Comparison of ENCODE assay signal across 11 mouse cellular contexts in the genomic region with DNA sequence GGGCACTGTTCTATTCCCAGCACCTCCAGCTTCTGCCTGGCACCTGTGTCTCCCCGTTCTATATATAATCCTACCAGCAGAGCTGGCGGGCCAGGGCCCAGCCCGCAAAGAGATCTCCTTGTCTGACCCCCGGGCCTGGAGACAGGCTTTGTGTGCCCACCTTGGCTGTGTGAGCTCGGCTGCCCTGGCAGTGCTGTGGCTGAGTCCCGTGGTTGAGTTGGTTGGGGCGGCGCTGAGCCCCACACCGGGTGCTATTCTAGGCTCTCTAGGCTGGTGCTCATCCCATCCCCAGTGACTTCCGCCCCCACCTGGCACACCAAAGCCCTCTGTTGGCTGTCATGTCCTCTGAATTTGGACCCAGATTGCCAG. TPM values are rescaled to one million over a fixed set of nuclear protein-coding genes. Genes with fewer than 3 reads are reported as not detected.
DNase-seq lines count a peak whose midpoint lies in the region; ATAC-seq and TF ChIP-seq lines count a peak whose summit lies in the region.
"Had no signal": no experiment of that assay in that cellular context is flagged by ENCODE, and none has a peak within 500 bp of the region (broad histone marks: within the 10 kb centered on the region; RNA-seq: fewer than 3 reads in every experiment).

No protein-coding gene starts in this region.

- H3K9ac ChIP-seq in lung, postnatal 0 days (replicated peaks; ENCODE audit: low read depth): no peak overlapping the region

- H3K27me3 ChIP-seq in lung, postnatal 0 days (replicated peaks; ENCODE audit: insufficient read depth, low read length): no peaks in the 10 kb centered on the region
- H3K27me3 ChIP-seq: limb, embryonic 13.5 days had no signal

- H3K4me2 ChIP-seq in lung, postnatal 0 days (replicated peaks; ENCODE audit: low read depth, low read length): no peak overlapping the region
- H3K4me2 ChIP-seq: limb, embryonic 13.5 days had no signal

- no peak for TF ChIP-seq CTCF in lung, postnatal 0 days (IDR thresholded peaks at IDR 0.05)

- H3K4me1 ChIP-seq in lung, postnatal 0 days (ENCODE audit: insufficient read depth, low read depth, low read length): peaks cover 7% of the 10 kb centered on the region; the same call in 1 of the 2 replicates

- no peak for TF ChIP-seq EP300 in lung, postnatal 0 days (IDR thresholded peaks at IDR 0.05)

- H3K9me3 ChIP-seq in lung, postnatal 0 days (ENCODE audit: low read length): no peaks in the 10 kb centered on the region
- H3K9me3 ChIP-seq: limb, embryonic 13.5 days had no signal

- no peaks in the 10 kb centered on the region for H3K36me3 ChIP-seq in lung, postnatal 0 days (ENCODE audit: insufficient read depth, low read length)

- no peak for ATAC-seq in lung, postnatal 0 days
- ATAC-seq: midbrain, embryonic 16.5 days had no signal

- WGBS in lung, postnatal 0 days: 93% methylated on average over 10 of the region's 10 CpGs

- H3K27ac ChIP-seq in lung, postnatal 0 days (ENCODE audit: low read length): peak overlapping the region; percentile 57
- H3K27ac ChIP-seq: limb, embryonic 13.5 days had no signal

- peak; percentile 35 for DNase-seq in cerebellum, adult 11 months
- no peak for DNase-seq in cerebellum, postnatal 4 days (ENCODE audit: low spot score in 2 of 2)
- no peak for DNase-seq in lung, postnatal 0 days (ENCODE audit: low spot score)
- no peak for DNase-seq in lung, adult 18-20 months
- peak; percentile 87 for DNase-seq in gastrocnemius, postnatal 25 days
- DNase-seq in thymus, postnatal 10 days (ENCODE audit: low spot score in 2 of 2): peak; percentile 53 to 54
- DNase-seq in spleen, postnatal 14 days (ENCODE audit: low spot score in 2 of 2): no peak
- no peak for DNase-seq in embryo, embryonic 10 days (ENCODE audit: low spot score)

- H3K4me3 ChIP-seq in lung, postnatal 0 days (ENCODE audit: low read depth, low read length): no peak overlapping the region
- H3K4me3 ChIP-seq: limb, embryonic 13.5 days had no signal

RNA-seq across cellular contexts. Expression of a gene that starts 5.3 kb away (rescaled TPM):
- 1.6 and 1.7 TPM in 2 replicates for polyA plus RNA-seq in lung, postnatal 0 days (2015; fragmentation: Nextera tagmentation; extraction: Ambion mirVana)
- 10 to 100 TPM; 31.7 to 33.6 TPM for total RNA-seq in gastrocnemius, postnatal 25 days (2021)
- polyA plus RNA-seq: embryonic facial prominence, embryonic 11.5 days had no signal

RNA-seq across cellular contexts. Expression of a gene that starts 18.4 kb away (rescaled TPM):
- polyA plus RNA-seq in lung, postnatal 0 days (2015; fragmentation: Nextera tagmentation; extraction: Ambion mirVana): 11.1 and 11.5 TPM in 2 replicates
- 1 to 10 TPM; 5.3 to 6.8 TPM for total RNA-seq in gastrocnemius, postnatal 25 days (2021)

Comparison
In these comparisons a context has a peak if more than half of its experiments do, and no peak if none do; other contexts are left out.
1. DNase-seq: peak in cerebellum, adult 11 months (single experiment), gastrocnemius, postnatal 25 days (single experiment) and thymus, postnatal 10 days (2 of 2); none in cerebellum, postnatal 4 days (0 of 2), lung, postnatal 0 days (single experiment), lung, adult 18-20 months (0 of 2), spleen, postnatal 14 days (0 of 2) and embryo, embryonic 10 days (single experiment).